Mouse (Mus musculus) megakaryocyte, embryonic 14.5 days (primary cell): ENCODE results near the gene B230217C12Rik.

Experiments
- FLI1 ChIP-seq: IDR thresholded peaks from 2 replicates; pipeline ENCODE4 v1.6.1; 2012; ENCODE audit warnings: low read length, inconsistent platforms, mixed read lengths
- GATA1 ChIP-seq: IDR thresholded peaks from 3 replicates; pipeline ENCODE4 v1.6.1; 2012; ENCODE audit warnings: mixed read lengths, low read length, inconsistent platforms, borderline replicate concordance

GRCm38 (mm10) chr11:97827654-97828053, 12.9 kb upstream of the B230217C12Rik start:
- TF ChIP-seq GATA1 (no peak), FLI1 (no peak)
